Mouse (Mus musculus) gastrocnemius, postnatal 14 days (tissue): ENCODE data around the gene Gm21409. TPM values are rescaled to one million over a fixed set of nuclear protein-coding genes. Genes with fewer than 3 reads are reported as not detected.
"Not testable (repeated sequence)": the region's sequence is repeated elsewhere in the genome, so short reads cannot be mapped to it uniquely, and the experiment has no call there.

ENCODE experiments used
- DNase-seq: peaks from one replicate; pipeline ENCODE4 v3.0.0; 2021; ENCODE audit warnings: mixed read lengths
- intact Hi-C: fragments of 180-260 bp; cut with DNase I; formaldehyde crosslinking; loops from one replicate; pipeline ENCODE4 v1.15.1; 2025; ENCODE audit warnings: low total_unique reads
- long read RNA-seq, 2 experiments: library from polyadenylated mRNA; stranded (forward); transcript quantifications; one replicate each; pipeline ENCODE4 v2.0.0; 2021
- total RNA-seq, 2 experiments: library from RNA; stranded (reverse); gene quantifications; 2 replicates each; pipeline ENCODE4 v1.2.3; 2021

The Gm21409 gene
- not detected for total RNA-seq
- long read RNA-seq, experiment 1: 0 reads
- long read RNA-seq, experiment 2: 0 reads

DNA sequence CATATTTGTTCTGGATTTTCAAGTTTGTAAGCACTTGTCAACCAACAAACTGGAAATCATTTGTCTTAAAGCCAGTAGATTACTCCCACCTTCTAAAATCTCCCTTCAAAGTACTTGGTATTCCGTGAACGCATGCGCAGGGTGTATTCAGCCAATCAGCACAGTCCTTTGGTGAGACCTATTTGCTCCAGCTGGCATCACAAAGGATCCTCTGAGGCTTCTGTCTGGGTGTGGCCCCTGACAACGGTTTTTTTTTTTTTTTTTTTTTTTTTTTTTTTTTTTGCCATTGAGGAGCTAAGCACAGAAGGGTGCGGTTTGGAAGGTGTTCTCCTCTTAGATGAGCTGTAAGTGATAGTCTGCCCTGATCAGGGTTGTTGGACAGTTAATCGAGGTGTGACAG lies at the start of gene Gm21409:
Gene Gm21409, plus strand, starts transcription at position 301 of the 400 bp plus-strand sequence.
- DNase-seq, intact Hi-C loops: not testable (repeated sequence)

Other genes starting within 250 kb of the Gm21409 start
- not detected for gene Gm21394, start 181.8 kb upstream of the Gm21409 start, total RNA-seq